In genomic region chr1:89297766-89298165, GRCm38 (mm10) we compare ENCODE assay signal across 16 mouse cellular contexts.
"Had no signal": no experiment of that assay in that cellular context is flagged by ENCODE, and none has a peak within 500 bp of the region (broad histone marks: within the 10 kb centered on the region; RNA-seq: fewer than 3 reads in every experiment).

No protein-coding gene starts in this region.

- H3K4me2 ChIP-seq: neural tube, embryonic 13.5 days; neural tube, embryonic 15.5 days; stomach, embryonic 15.5 days had no signal

- H3K27me3 ChIP-seq: neural tube, embryonic 13.5 days; neural tube, embryonic 15.5 days; stomach, embryonic 15.5 days had no signal

- H3K9ac ChIP-seq: neural tube, embryonic 13.5 days; neural tube, embryonic 15.5 days; stomach, embryonic 15.5 days had no signal

- H3K4me3 ChIP-seq: neural tube, embryonic 13.5 days; neural tube, embryonic 15.5 days; stomach, embryonic 15.5 days had no signal

- H3K9me3 ChIP-seq: neural tube, embryonic 13.5 days; neural tube, embryonic 15.5 days; stomach, embryonic 15.5 days had no signal

- DNase-seq: retina, postnatal 1 day; right cerebral cortex, adult 18-20 months; right cerebral cortex, postnatal 14 days; right cerebral cortex, postnatal 25 days; right cerebral cortex, postnatal 4 days; spleen, adult 18-20 months; thymus, adult 18-20 months; thymus, adult 2 months; thymus, postnatal 14 days; thymus, postnatal 25 days; thymus, postnatal 36 days; thymus, postnatal 4 days had no signal

- H3K27ac ChIP-seq: neural tube, embryonic 13.5 days; neural tube, embryonic 15.5 days; stomach, embryonic 15.5 days; stomach, postnatal 0 days had no signal

- H3K36me3 ChIP-seq: neural tube, embryonic 13.5 days; neural tube, embryonic 15.5 days; stomach, embryonic 15.5 days had no signal
